Mouse (Mus musculus) erythroblast, embryonic 14.5 days (primary cell): ENCODE measurements around the gene Rnf103. TPM values are rescaled to one million over a fixed set of nuclear protein-coding genes. Genes with fewer than 3 reads are reported as not detected.
"Not testable (repeated sequence)": the region's sequence is repeated elsewhere in the genome, so short reads cannot be mapped to it uniquely, and the experiment has no call there.

ENCODE experiments used
- H3K27me3 ChIP-seq: 2 replicates; pipeline ENCODE4 v1.6.1; 2012; ENCODE audit warnings: inconsistent platforms; ENCODE audit not compliant: control insufficient read depth
- H3K36me3 ChIP-seq: 2 replicates; pipeline ENCODE4 v1.6.1; 2012; ENCODE audit warnings: mild to moderate bottlenecking, inconsistent platforms; ENCODE audit not compliant: control insufficient read depth
- H3K4me1 ChIP-seq: 2 replicates; pipeline ENCODE4 v1.6.1; 2012; ENCODE audit warnings: inconsistent platforms; ENCODE audit not compliant: control insufficient read depth
- H3K4me3 ChIP-seq: replicated peaks from 2 replicates; pipeline ENCODE3; 2012; ENCODE audit warnings: moderate library complexity, mild to moderate bottlenecking, inconsistent platforms
- H3K9me3 ChIP-seq: 2 replicates; pipeline ENCODE4 v1.6.1; 2012; ENCODE audit warnings: low read length, inconsistent platforms, mixed read lengths; ENCODE audit not compliant: control insufficient read depth
- GATA1 ChIP-seq: IDR thresholded peaks from 2 replicates; pipeline ENCODE4 v1.6.1; 2012; ENCODE audit warnings: low read length, inconsistent platforms, mixed read lengths
- TAL1 ChIP-seq: IDR thresholded peaks from 3 replicates; pipeline ENCODE4 v1.6.1; 2012; ENCODE audit warnings: low read length, inconsistent platforms, mixed read lengths
- polyA plus RNA-seq: library from polyadenylated mRNA; stranded (reverse); fragments of >175 nt; gene quantifications from 2 replicates; pipeline ENCODE4 v1.2.3, GENCODE M21; 2012

The Rnf103 gene
- polyA plus RNA-seq, 1 experiment: 0.36 TPM

DNA sequence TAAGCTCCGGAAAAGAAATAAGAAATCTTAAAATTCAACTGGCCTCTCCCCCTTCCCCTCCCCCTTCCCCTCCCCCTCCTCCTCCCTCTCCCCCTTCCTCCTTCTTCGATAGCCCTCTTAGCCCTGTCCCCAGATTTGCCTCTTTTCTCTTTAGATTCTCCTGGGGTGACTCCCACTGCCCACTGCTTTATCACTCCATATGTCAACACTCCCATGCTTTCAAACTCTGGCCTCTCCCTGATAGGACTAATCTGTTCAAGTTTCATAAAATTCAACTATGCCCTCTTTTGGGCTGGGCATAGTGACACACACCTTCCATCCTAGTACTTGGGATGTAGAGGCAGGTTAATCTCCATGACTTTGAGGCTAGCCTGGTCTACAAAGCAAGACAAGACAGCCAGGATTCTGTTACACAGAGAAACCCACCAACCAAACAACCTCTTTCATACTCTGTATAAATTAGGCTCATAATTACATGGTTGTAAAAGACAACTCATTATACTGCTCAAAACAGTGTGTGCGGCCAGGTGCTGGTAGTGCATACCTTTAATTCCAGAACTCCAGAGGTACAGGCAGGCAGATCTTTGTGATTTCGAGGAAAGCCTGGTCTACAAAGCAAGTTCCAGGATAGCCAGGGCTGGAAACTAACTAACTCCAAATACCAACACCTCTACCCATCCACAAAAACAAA lies 21.7 kb upstream of the Rnf103 start:
- TF ChIP-seq TAL1: no peak
- TF ChIP-seq GATA1: no peak
- Histone ChIP-seq H3K4me3 (no peak overlapping the region), H3K36me3 (no peaks in the 10 kb centered on the region)

DNA sequence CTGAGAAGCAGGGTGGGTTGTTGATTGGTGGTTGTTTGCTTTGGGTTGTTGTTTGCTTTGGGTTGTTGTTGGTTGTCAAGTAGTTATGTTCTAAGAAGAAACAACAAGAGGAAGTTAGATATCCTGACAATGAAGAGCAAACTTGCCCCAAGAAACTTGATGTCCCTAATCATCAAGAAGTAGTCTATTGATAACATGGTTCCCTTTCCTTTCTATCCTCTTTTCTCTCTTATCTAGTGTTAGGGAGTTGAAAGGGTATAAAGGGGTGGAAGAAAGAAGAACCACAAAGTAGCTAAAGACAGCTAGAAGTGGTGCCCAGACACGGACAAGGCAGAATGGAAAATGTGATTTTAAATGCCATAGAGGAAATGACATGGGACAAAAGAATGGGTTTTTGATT lies 20.9 kb upstream of the Rnf103 start:
- Histone ChIP-seq H3K9me3 (no peaks in the 10 kb centered on the region), H3K36me3 (no peaks in the 10 kb centered on the region), H3K4me3 (no peak overlapping the region), H3K4me1 (peaks cover 2% of the 10 kb centered on the region; the same call in 1 of the 2 replicates), H3K27me3 (no peaks in the 10 kb centered on the region)
- TF ChIP-seq GATA1 (no peak), TAL1 (no peak)

More for the DNA sequence above, 21.7 kb upstream of the Rnf103 start:
- 0 out of 2 replicates have a peak, but pooled peaks cover 2% of the 10 kb centered on the region for H3K4me1 ChIP-seq
- H3K27me3 ChIP-seq: no peaks in the 10 kb centered on the region
- no peaks in the 10 kb centered on the region for H3K9me3 ChIP-seq

DNA sequence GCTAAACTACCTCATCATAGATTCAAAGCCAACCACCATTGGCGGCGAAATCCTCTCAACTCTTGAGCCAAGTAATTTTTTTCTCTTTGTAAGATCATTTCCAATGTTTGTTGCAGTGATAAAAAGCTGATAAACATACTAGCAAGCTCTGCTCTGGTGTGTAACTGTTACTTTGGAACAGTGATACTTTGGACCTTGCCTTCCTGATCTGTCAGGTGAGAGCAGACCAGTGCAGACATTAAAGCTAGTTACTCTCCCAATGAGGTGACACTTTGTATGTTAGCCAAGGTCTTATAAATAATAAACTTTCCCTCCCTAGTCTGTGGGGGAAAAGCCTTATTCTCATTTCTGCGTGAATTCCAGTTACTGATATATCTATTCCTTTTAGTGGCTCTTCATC lies 18.1 kb upstream of the Rnf103 start:
- no peaks in the 10 kb centered on the region for H3K36me3 ChIP-seq

DNA sequence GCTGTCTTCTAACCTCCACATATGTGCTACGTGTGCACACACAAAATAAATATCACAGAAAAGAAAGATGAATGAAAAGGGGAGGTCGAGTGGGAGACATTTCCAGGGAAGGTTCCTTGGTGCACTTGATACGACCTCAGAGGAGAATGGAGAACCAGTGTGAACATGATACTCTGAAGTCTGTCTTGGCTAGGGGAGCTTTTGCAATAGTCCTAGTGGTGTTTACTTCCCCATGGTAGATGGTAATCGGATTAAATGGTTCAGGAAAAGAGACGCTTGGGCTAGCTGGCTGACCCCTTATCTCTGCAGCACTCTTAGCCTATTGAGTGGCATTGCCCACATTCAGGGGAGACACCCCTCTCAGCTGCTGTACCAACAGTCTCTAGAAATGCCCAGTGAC lies 16.9 kb upstream of the Rnf103 start:
- Histone ChIP-seq H3K27me3 (no peaks in the 10 kb centered on the region), H3K4me1 (peaks cover 11% of the 10 kb centered on the region), H3K36me3 (no peaks in the 10 kb centered on the region), H3K9me3 (no peaks in the 10 kb centered on the region; the same call in none of the 2 replicates), H3K4me3 (no peak overlapping the region)
- TF ChIP-seq TAL1: no peak
- TF ChIP-seq GATA1: no peak

More for the DNA sequence above, 18.1 kb upstream of the Rnf103 start:
- no peaks in the 10 kb centered on the region; the same call in none of the 2 replicates for H3K9me3 ChIP-seq
- H3K4me3 ChIP-seq: no peak overlapping the region
- H3K27me3 ChIP-seq: no peaks in the 10 kb centered on the region
- peaks cover 11% of the 10 kb centered on the region for H3K4me1 ChIP-seq
- TF ChIP-seq GATA1 (no peak), TAL1 (no peak)

DNA sequence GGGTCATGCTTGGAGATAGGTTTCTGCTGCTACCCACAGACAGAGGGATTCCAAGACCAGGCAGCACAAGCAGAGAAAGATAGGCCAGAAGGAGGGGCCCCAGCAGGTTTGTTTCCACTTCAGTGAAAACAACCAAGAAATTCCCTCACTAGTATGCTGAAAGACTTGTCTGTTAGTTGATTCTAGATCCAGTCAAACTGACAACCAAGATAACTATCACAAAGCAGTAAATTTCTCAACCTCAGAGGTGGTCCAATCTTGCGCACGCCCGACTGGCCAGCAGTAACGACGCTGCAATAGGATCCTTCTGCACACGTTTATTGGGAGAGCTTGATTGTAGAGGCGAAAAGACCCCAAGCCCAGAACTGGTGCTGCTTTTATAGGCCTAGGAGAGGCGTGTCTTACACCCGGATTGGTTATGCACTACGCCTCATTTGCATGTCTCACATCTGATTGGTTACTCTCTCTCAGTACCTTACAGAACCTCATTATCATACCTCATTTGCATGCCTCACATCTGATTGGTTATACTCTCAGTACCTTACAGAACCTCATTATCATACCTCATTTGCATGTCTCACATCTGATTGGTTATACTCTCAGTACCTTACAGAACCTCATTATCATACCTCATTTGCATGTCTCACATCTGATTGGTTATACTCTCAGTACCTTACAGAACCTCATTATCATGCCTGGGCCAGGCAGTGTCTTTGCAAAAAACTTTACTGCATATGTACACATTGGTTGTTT lies 14.7 kb upstream of the Rnf103 start:
- not testable (repeated sequence) for H3K27me3 ChIP-seq, H3K4me1 ChIP-seq, H3K4me3 ChIP-seq, H3K36me3 ChIP-seq, H3K9me3 ChIP-seq

DNA sequence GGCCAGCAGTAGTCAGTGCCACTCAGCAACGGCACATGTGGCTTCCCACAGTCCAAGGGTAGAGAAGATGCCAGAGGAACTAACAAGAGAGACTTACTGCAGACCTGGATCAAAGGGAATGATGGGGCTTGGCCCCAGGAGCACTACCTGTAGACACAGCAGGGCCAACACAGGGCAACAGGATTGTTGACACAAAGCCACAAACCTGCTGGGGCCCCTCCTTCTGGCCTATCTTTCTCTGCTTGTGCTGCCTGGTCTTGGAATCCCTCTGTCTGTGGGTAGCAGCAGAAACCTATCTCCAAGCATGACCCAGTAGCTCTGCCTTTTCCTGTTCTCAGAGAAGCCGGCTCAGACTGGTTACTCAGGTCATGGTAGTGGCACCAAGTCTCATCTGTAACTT lies 14.1 kb upstream of the Rnf103 start:
- not testable (repeated sequence) for H3K4me3 ChIP-seq

DNA sequence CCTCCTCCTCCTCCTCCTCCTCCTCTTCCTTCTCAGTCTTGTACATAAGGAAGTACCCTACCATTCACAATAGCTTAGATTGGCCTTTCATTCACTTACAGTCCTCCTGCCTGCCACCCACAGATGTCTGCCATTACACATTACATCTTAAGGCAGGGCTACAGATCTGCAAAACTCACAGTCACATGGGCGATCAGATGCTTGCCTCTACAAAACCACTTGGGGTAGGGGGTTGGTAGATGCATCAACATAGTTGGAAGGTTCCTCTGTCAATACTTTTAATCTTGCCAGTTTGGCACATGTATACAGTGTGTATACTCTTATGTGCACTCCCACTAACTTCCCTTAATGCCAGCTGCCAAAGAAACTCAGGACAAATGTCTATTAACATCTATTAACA lies 13.6 kb upstream of the Rnf103 start:
- H3K4me1 ChIP-seq: peaks cover 9% of the 10 kb centered on the region
- H3K36me3 ChIP-seq: no peaks in the 10 kb centered on the region
- H3K9me3 ChIP-seq: no peaks in the 10 kb centered on the region; the same call in none of the 2 replicates
- H3K4me3 ChIP-seq: no peak overlapping the region
- TF ChIP-seq TAL1 (no peak), GATA1 (no peak)
- H3K27me3 ChIP-seq: no peaks in the 10 kb centered on the region

More for the DNA sequence above, 14.1 kb upstream of the Rnf103 start:
- H3K9me3 ChIP-seq, H3K27me3 ChIP-seq, H3K36me3 ChIP-seq, H3K4me1 ChIP-seq: not testable (repeated sequence)

DNA sequence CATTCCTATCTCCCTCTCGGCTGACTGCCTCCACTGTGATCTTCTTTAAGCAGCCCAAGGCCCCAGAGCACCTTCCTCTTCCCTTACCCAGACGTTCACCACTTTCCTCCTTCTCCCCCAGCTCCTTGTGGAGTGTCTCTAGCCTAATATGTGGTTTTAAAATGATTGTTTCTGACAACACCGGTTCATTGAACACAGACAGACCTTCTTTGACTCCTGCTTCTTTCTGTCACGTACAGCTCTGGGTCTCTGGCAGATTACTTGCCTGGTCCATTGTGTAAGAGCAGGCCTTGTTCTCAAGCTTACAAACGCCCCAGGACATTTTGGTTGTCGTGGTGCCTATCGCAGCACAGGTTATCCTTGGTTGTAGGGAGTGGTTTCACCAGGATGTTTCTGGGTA lies 12.6 kb upstream of the Rnf103 start:
- Histone ChIP-seq H3K36me3 (no peaks in the 10 kb centered on the region), H3K4me1 (peaks cover 9% of the 10 kb centered on the region), H3K27me3 (no peaks in the 10 kb centered on the region), H3K4me3 (no peak overlapping the region), H3K9me3 (no peaks in the 10 kb centered on the region; the same call in none of the 2 replicates)
- TF ChIP-seq GATA1 (no peak), TAL1 (no peak)

DNA sequence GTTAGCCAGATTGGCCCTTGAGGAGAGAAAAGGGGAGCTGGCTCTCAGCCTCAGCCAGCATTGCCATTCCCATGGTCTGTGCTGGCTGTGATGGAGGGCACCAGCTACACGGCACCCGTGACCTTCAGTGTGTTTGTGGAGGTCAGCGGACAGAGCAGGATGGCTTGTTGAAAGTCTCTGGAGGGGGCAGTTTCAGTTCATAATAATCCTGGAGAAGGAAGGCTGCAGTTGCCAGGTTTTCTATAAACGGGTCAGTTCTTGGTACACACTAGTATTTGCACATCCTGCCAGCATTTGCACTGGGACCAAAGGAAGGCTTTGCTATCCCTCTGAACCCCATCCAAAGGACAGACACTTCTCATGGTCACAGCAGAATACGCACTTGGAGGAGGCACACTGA lies 8.4 kb upstream of the Rnf103 start:
- Histone ChIP-seq H3K36me3 (no peaks in the 10 kb centered on the region), H3K9me3 (no peaks in the 10 kb centered on the region), H3K27me3 (no peaks in the 10 kb centered on the region; the same call in 1 of the 2 replicates), H3K4me1 (no peaks in the 10 kb centered on the region), H3K4me3 (no peak overlapping the region)
- no peak for TF ChIP-seq GATA1
- no peak for TF ChIP-seq TAL1
